Mouse (Mus musculus) c-Kit-negative CD71-positive TER-119-positive erythroid progenitor cells, embryonic 14.5 days (primary cell): Measurements from ENCODE around the gene Zbtb16.

ENCODE experiments used
- DNase-seq: peaks from one replicate; pipeline ENCODE4 v3.0.0-alpha.2; 2013; ENCODE audit warnings: low read depth, low spot score

Zbtb16 gene

GRCm38 (mm10) chr9:48711826-48712225 is 124.2 kb downstream of the Zbtb16 start:
- DNase-seq, result no peak

GRCm38 (mm10) chr9:48711296-48711781 is 124.7 kb downstream of the Zbtb16 start:
- no peak for DNase-seq

DNA sequence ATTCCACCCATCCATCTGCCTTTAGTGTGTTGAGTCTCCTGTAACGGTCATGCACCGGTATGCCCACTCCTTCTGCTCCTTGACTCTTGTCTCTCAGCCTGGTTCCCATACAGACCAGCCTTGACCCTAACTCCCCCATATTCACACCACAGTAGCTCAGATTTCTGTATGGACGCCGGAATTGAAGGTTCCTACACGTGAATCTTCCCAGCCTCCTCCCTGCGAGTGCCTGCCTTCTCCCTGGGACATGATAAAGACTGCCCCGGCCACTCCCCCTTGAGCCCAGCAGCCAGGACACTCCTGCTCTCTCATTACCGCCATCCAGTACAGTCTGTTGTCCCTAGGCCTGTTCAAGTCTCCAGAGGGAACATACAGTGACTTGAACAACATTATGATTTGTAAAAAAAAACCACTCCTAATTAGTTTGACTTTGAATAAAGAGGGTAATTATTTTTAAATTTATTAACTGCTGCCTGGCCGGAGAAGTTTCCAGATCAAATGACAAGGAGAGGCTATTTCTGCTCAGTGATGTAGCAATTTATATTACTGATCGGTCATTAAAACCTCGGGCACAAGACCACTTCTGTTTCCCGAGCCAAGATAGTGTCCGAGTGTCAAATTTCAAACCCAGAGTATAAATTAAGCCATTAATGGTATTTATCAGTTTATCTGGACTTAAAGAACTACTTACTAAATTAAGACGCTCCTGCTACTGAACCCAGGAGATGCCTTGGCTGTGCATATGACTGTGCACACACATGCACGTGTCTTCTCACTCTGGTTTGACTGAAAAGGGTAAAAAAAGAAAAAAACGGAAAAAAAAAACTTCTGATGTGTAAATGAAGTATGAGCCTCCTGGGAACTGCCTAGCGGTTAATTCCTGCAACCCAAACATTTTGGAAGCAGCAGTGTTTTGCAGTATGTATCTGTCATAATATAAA is 125.4 kb downstream of the Zbtb16 start:
- no peak for DNase-seq

DNA sequence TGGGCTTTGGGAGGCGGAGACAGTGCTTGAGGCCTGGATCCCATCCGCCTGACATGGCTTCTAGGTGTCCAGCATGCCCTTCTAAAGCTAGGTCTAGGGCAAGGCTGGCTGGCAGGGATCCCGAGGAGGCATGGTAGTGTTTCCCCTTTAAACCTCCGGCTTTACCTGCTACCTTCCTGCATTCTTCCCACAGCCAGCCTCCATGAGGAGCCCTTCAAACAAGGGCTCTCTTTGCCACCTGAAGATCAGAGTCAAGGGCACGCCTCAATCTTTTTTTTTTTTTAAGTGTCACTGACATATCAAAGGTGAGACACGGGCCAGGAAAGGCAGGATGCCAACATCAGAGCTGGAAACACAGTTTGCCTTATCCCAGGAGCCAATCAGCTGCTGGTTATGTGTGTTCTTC is 128.2 kb downstream of the Zbtb16 start:
- DNase-seq, result no peak

DNA sequence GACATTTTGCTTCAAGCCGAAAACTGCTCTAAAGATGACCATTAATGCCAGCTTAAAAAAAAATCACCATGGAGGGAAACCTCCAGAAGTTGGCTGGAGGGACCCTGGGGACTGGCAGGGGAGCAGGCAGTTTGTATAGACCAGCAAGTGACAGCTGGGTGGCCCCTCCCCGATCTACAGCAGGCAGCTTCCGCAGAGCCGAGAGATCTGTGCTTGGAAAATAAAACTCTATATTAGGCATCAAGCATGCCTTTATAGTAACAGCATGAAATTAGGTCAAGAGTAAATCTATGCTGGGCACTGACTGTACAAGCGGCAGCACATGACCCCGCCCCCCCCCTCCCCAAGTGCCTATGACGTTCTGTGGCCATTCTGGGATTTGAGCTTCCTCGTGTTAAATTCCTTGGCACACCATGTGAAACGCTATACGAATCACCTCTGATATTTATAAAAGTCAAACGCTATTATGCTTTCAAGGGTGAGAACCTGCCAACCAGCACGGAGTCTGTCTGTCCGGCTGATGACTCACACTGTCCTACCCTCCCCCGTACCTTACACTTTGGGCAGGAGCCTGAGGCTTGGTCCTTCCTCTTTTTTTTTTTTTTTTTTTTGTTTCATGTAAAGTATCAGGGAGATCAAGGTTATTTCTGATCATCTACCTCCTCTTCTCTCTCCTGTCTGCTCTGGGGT is 128.7 kb downstream of the Zbtb16 start:
- DNase-seq, result no peak

DNA sequence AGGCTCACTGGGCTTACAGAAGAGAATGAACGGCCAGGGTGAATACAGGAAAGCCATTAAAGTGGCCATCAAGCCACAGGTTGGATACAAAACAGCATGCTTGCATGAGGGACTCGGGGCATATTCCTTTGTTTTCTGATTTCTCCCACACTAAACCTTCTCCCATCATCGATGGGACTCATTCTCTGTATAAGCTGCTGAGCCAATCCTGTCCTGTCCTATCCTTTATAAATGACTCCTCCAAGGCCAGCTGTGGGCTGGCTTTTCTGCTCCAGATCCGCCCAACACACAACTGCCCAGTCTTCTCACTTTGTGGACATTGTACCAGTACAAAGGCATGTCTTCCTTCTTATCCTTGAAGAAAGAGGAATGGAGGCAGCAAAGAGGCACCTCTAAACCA is 134.7 kb downstream of the Zbtb16 start:
- DNase-seq, result no peak

DNA sequence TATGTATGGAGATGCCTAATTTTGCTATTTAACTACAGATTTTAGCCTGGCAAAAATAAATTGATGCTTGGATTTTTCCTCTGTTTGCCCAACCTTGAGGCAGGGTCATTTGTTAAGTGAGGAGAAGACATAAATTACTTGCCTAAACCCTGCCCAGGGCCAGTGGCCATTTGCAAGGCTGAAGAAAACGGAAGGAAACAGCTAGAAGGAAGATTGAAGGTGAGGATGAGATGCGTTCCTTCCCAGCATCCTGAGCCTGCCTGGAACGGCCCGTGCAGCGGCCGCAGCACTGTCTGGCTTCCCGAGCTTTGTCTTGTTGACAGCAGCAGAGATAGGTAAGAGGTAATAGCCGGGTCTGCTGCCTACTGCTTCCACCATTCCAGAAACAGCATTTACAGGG is 135.2 kb downstream of the Zbtb16 start:
- DNase-seq, result no peak

DNA sequence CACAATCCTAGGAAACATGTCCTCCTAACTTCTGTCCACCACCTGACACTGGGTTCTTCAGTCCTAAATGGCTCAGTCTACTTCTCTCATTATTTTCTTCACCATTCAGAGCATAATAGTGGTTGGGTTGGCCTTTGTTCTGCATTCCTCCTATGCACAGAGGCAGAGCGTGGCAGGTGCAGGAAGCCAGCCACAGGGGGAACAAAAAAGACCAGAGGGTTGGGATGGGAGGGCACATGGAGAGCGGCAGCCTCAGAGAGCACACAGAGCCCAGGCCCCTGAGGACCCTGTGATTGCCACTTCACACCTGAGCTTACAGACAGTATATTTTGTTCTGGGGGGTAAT is 138.6 kb downstream of the Zbtb16 start:
- no peak for DNase-seq

GRCm38 (mm10) chr9:48696731-48697469 is 139.1 kb downstream of the Zbtb16 start:
- no peak for DNase-seq

- no peak for DNase-seq
These were observed 139.7 kb downstream of the Zbtb16 start for GRCm38 (mm10) chr9:48696330-48696729.

DNA sequence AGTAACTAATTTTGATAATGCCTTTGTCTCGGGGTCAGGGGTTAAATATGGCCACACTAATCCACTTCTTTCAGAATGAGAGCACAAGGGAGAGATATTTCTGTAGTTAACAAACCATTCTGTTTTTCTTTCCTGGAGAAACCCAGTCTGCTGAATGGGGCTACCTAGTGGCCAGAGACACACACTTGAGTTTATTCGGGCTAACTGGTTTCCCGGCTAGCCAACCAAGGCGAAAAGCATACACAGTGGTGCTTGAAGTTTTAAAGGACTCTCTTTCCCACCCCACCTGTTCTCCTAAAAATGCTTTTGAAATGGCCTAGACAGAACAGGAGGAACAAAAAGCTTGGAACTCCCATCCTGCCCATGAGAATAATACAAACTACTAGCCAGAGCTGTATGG is 140.2 kb downstream of the Zbtb16 start:
- DNase-seq, result no peak

DNA sequence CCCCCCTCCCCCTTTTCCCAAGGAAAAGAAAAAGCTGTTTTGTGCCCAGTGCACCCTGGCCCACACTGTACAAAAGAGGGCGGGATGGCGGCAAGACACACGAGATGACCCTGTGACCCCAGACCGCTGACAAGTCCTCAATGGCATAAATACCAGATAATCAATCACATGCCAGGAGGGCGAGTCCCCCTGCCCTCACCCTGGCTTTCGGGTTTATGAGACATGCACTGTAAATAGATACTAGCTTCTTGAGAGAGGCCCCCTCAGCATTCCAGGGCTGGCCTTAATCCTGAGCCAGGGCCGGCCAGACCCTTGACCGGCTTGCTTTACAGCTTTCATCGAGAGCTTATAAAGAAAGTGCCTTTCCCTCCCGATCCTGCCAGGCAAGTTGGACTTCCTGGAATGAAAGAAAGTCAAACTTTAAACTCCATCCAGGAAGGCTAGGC is 141.4 kb downstream of the Zbtb16 start:
- no peak for DNase-seq

DNA sequence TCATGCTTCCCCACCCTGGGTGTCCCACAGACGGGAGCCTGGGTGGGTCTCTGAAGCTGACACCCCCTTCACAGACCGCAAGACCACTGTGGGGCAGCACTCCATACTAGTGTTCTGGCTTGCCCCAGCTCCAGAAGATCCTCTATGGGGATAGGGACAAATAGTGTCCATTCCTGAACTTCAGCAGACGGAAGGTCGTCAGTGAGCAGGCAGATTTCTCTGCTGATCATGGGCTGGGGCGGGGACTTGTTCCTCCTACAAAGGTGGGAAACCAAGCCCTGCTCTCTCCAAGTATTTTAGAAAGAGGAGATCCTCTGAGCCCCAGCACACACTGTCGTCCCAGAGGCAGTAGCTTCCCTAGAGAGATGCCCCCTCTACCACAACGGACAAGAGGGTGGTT is 142.3 kb downstream of the Zbtb16 start:
- no peak for DNase-seq

DNA sequence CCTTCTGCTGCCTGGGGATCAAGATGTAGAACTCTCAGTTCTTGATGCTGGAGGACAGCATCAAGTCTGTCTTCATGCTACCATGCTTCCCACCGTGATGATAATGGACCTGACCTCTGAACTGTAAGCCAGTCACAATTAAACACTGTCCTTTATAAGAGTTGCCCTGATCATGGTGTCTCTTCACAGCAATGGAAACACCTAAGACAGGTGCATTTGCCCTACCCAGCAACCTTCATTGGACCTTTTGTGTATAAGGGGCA is 146.4 kb downstream of the Zbtb16 start:
- no peak for DNase-seq

DNA sequence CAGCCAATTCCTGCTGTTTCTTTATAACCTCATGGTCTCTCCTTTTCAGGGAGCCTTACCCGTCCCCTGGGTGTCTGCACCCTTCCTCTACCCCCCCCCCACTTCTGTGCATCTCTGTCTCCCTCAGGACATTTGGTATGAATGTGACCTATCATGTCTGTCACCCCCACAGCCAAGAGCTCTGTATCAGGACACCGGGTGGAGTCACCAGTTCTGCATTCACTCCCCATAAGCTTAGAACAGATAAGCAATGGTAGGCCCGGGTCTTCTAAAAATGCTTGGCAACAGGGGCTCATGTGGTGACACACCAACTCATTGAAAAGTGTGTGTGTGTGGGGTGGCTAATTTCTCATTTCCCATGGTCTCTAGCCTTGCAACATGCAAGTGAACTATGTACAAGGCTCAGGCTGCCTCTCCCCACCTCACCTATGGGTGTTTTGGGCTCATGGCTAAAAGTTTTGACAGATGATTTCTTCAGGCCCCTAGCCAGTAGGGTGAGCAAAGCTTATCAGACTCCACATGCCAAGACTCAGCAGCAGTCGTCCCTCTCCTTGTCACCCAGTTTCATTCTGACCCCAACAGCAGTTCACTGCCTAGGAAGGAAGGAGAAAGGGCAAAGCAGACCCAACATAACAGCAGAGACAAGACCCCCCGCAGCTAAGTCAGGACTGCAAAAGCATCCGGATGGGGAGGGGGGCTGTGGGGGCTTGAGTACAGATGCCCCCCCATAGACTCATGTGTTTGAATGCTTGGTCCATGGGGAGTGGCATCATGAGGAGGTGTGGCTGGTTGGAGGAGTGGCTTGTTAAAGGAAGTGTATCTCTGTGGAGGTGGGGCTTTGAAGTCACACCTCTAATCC is 146.9 kb downstream of the Zbtb16 start:
- DNase-seq, result no peak

GRCm38 (mm10) chr9:48687891-48688290 is 148.1 kb downstream of the Zbtb16 start:
- no peak for DNase-seq

GRCm38 (mm10) chr9:48685721-48686120 is 150.3 kb downstream of the Zbtb16 start:
- no peak for DNase-seq

DNA sequence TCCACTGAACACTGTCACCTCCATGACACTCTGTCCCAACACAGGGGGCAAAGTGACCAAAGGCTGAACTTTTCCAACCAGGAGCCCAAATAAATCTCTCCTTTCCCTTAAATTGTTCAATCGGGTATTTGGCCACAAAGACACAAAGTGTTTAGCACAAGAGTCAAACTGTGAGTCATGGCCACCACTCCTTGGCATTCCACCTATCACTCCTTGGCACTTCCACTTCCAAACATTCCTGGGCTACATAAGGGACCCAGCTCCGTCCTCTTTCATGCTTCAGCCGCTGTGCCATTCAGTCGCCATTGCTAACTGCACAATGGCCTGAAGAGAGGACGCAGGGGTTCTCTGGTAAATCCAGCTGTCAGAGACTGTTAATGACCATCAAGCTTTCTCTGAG is 151.9 kb downstream of the Zbtb16 start:
- DNase-seq, result no peak

- DNase-seq, result no peak
These were observed 154.8 kb downstream of the Zbtb16 start for GRCm38 (mm10) chr9:48681193-48681592.

DNA sequence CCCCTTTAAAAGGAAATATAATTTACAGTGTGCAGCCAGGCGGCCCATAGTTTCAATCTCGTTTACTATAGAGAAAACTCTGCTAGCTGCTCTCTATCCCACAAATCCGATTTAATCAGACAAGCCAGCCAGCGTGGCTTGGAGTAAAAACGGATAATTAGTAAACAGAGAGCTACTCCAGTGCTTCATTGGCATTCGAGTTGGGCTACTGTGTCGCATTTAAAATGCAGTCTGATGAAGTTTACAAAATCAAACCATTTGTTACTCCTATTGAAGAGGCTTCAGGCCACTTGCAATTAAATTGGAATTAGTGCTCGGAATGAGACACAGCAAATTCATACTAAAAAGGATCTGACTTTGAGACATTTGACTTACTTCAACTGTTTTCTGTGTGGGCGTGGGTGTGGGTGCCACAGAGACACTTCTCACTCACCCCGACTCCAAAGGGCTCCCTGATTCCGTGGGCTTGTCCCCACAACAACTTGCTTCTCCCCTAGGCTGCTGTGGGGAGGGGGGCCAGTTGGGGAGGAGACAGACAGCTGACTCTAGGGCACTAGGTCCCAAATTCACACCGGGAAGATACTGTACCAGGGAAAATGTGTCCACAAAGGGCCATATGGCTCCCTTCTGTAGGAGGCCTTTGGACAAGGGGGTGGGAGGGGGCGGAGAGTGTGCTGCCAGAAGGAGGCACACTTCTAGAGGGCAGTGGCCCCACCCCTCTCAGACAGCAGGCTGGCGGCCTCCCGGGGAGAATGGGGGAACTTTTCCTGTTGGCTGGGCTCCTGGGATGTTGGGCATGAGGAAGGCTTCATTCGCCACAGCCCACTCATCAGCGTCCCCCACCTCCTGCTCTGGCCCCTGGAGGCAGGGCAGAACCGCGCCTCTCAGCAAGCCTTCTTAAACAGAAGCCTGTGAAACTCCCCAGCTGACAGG is 157.3 kb downstream of the Zbtb16 start:
- DNase-seq, result no peak
